Mouse (Mus musculus) spleen, embryonic (tissue): ENCODE results near the gene Cfap61.

Experiments
- CTCF ChIA-PET: fragments of 350-600 bp; sonication (Branson Sonifier 250); formaldehyde crosslinking; loops from one replicate; lab custom pipeline; 2022; lab: Charles Lee

The Cfap61 gene

GRCm38 (mm10) chr2:146257037-146257436, 322.5 kb downstream of the Cfap61 start:
- CTCF ChIA-PET: no interaction called here

- CTCF ChIA-PET: no interaction called here
Measured at GRCm38 (mm10) chr2:146257609-146258008, 323.0 kb downstream of the Cfap61 start.

- CTCF ChIA-PET: no interaction called here
Measured at GRCm38 (mm10) chr2:146258736-146259469, 324.3 kb downstream of the Cfap61 start.

GRCm38 (mm10) chr2:146259787-146260560, 325.4 kb downstream of the Cfap61 start:
- CTCF ChIA-PET: no interaction called here

GRCm38 (mm10) chr2:146261146-146261545, 326.6 kb downstream of the Cfap61 start:
- CTCF ChIA-PET: no interaction called here

- CTCF ChIA-PET: no interaction called here
Measured at GRCm38 (mm10) chr2:146262215-146262614, 327.6 kb downstream of the Cfap61 start.

GRCm38 (mm10) chr2:146262966-146263365, 328.4 kb downstream of the Cfap61 start:
- CTCF ChIA-PET: no interaction called here
